Mouse (Mus musculus) liver, embryonic 12.5 days (tissue): ENCODE results near the gene Tbrg4. TPM values are rescaled to one million over a fixed set of nuclear protein-coding genes. Genes with fewer than 3 reads are reported as not detected.
A peak's percentile ranks its signal among the peaks of the same experiment; 100 is the strongest.

Source experiments
- ATAC-seq: fragments of 200-750 bp; cut with Nextera tagmentation; 2 replicates; pipeline ENCODE4 v1.8.0; 2017; ENCODE audit warnings: moderate number of reproducible peaks, mild to moderate bottlenecking, moderate library complexity
- H3K27ac ChIP-seq: fragments of 300-500 bp; sonication (generic); 2 replicates; pipeline ENCODE4 v1.5.1; 2016; ENCODE audit warnings: mild to moderate bottlenecking
- H3K27me3 ChIP-seq: fragments of 300-500 bp; sonication (generic); replicated peaks from 2 replicates; pipeline ENCODE4 v1.6.1; 2016; ENCODE audit warnings: mild to moderate bottlenecking, moderate library complexity
- H3K36me3 ChIP-seq: fragments of 300-500 bp; sonication (generic); 2 replicates; pipeline ENCODE4 v1.6.1; 2016; ENCODE audit warnings: mild to moderate bottlenecking, moderate library complexity
- H3K4me1 ChIP-seq: fragments of 300-500 bp; sonication (generic); 2 replicates; pipeline ENCODE4 v1.6.1; 2016
- H3K4me2 ChIP-seq: fragments of 300-500 bp; sonication (generic); 2 replicates; pipeline ENCODE4 v1.6.1; 2016; ENCODE audit warnings: mild to moderate bottlenecking, moderate library complexity
- H3K4me3 ChIP-seq: fragments of 300-500 bp; sonication (generic); 2 replicates; pipeline ENCODE4 v1.5.1; 2016; ENCODE audit warnings: mild to moderate bottlenecking, moderate library complexity
- H3K9ac ChIP-seq: fragments of 300-500 bp; sonication (generic); 2 replicates; pipeline ENCODE4 v1.6.1; 2016; ENCODE audit warnings: mild to moderate bottlenecking, moderate library complexity
- H3K9me3 ChIP-seq: fragments of 300-500 bp; sonication (generic); replicated peaks from 2 replicates; pipeline ENCODE4 v1.6.1; 2016; ENCODE audit warnings: mild to moderate bottlenecking, moderate library complexity
- WGBS: fragments of 180-500 bp; shearing (Covaris S2); methylation state at CpG from one replicate; pipeline ENCODE4 v1.1.7; 2016; ENCODE audit not compliant: insufficient replicate concordance; 5-methylcytosine and 5-hydroxymethylcytosine counted together
- polyA plus RNA-seq: library from polyadenylated mRNA; unstranded; fragments of >200 nt; fragmentation: Nextera tagmentation; extraction: Ambion mirVana; gene quantifications from 2 replicates; pipeline ENCODE4 v1.2.1, GENCODE M21; 2016

Tbrg4 gene
- polyA plus RNA-seq, 1 experiment from 2014 or later: 69.3 TPM

- no peak overlapping the region for H3K27ac ChIP-seq
- peak; percentile 13; the same call in 1 of the 2 replicates for ATAC-seq
- peaks cover 100% of the 10 kb centered on the region for H3K36me3 ChIP-seq
- H3K9ac ChIP-seq: no peak overlapping the region
- H3K4me2 ChIP-seq: no peak overlapping the region
- H3K9me3 ChIP-seq: no peaks in the 10 kb centered on the region
- H3K4me1 ChIP-seq: no peaks in the 10 kb centered on the region
- H3K4me3 ChIP-seq: no peak overlapping the region
- H3K27me3 ChIP-seq: no peaks in the 10 kb centered on the region
- 75% methylated on average over 12 of the region's 12 CpGs for WGBS
Observed at GRCm38 (mm10) chr11:6615250-6616205, 10.3 kb downstream of the Tbrg4 start.

GRCm38 (mm10) chr11:6605491-6606399 lies 20.1 kb downstream of the Tbrg4 start, which contains the start of gene Nacad:
Nacad (minus strand) TSS chr11:6606053.
- Histone ChIP-seq H3K9me3 (no peaks in the 10 kb centered on the region), H3K9ac (no peak within 1 kb of the TSS), H3K4me1 (peaks cover 32% of the 10 kb centered on the region), H3K4me3 (peak within 1 kb of the TSS; percentile 18), H3K36me3 (peaks cover 2% of the 10 kb centered on the region), H3K4me2 (peak within 1 kb of the TSS; percentile 58), H3K27me3 (peaks cover 58% of the 10 kb centered on the region), H3K27ac (no peak within 1 kb of the TSS)
- WGBS: 9% methylated on average over 35 of the region's 41 CpGs
- 0 out of 2 replicates have a peak, but pooled peaks have one; percentile 36 for ATAC-seq

GRCm38 (mm10) chr11:6605021-6605481 lies 20.8 kb downstream of the Tbrg4 start:
- Histone ChIP-seq H3K4me1 (peaks cover 39% of the 10 kb centered on the region), H3K9ac (no peak overlapping the region), H3K4me3 (peak overlapping the region; percentile 18; the same call in 1 of the 2 replicates), H3K4me2 (peak overlapping the region; percentile 58), H3K36me3 (no peaks in the 10 kb centered on the region), H3K9me3 (no peaks in the 10 kb centered on the region), H3K27ac (no peak overlapping the region), H3K27me3 (peaks cover 58% of the 10 kb centered on the region)
- 20% methylated on average over 13 of the region's 13 CpGs for WGBS
- no peak for ATAC-seq

GRCm38 (mm10) chr11:6604604-6604936 lies 21.3 kb downstream of the Tbrg4 start:
- no peak for ATAC-seq
- H3K36me3 ChIP-seq: no peaks in the 10 kb centered on the region
- peaks cover 43% of the 10 kb centered on the region for H3K4me1 ChIP-seq
- H3K4me2 ChIP-seq: no peak overlapping the region
- H3K9ac ChIP-seq: no peak overlapping the region
- no peak overlapping the region for H3K27ac ChIP-seq
- peaks cover 58% of the 10 kb centered on the region for H3K27me3 ChIP-seq
- no peaks in the 10 kb centered on the region for H3K9me3 ChIP-seq
- H3K4me3 ChIP-seq: no peak overlapping the region

GRCm38 (mm10) chr11:6603887-6604603 lies 21.8 kb downstream of the Tbrg4 start:
- Histone ChIP-seq H3K4me2 (no peak overlapping the region), H3K27ac (no peak overlapping the region), H3K4me3 (no peak overlapping the region), H3K9me3 (no peaks in the 10 kb centered on the region), H3K4me1 (peaks cover 49% of the 10 kb centered on the region), H3K36me3 (peaks cover under 1% of the 10 kb centered on the region; the same call in 1 of the 2 replicates), H3K9ac (no peak overlapping the region), H3K27me3 (peaks cover 58% of the 10 kb centered on the region)
- WGBS: 38% methylated on average over 12 of the region's 12 CpGs
- no peak for ATAC-seq

GRCm38 (mm10) chr11:6603224-6603623 lies 22.6 kb downstream of the Tbrg4 start:
- H3K4me1 ChIP-seq: peaks cover 57% of the 10 kb centered on the region
- no peak overlapping the region for H3K4me2 ChIP-seq
- no peak overlapping the region for H3K4me3 ChIP-seq
- H3K9ac ChIP-seq: no peak overlapping the region
- H3K27ac ChIP-seq: no peak overlapping the region
- no peaks in the 10 kb centered on the region for H3K9me3 ChIP-seq
- 70% methylated on average over 9 of the region's 9 CpGs for WGBS
- H3K27me3 ChIP-seq: peaks cover 58% of the 10 kb centered on the region
- ATAC-seq: no peak
- peaks cover 8% of the 10 kb centered on the region for H3K36me3 ChIP-seq

- 81% methylated on average over 9 of the region's 9 CpGs for WGBS
- peaks cover 63% of the 10 kb centered on the region for H3K4me1 ChIP-seq
- H3K27me3 ChIP-seq: peaks cover 58% of the 10 kb centered on the region
Observed at GRCm38 (mm10) chr11:6602662-6603061, 23.2 kb downstream of the Tbrg4 start.

GRCm38 (mm10) chr11:6601649-6602480 lies 24.0 kb downstream of the Tbrg4 start:
- H3K9ac ChIP-seq: no peak overlapping the region
- no peak for ATAC-seq
- no peaks in the 10 kb centered on the region for H3K9me3 ChIP-seq
- no peak overlapping the region for H3K27ac ChIP-seq
- no peak overlapping the region for H3K4me2 ChIP-seq
- 62% methylated on average over 20 of the region's 20 CpGs for WGBS
- peaks cover 51% of the 10 kb centered on the region for H3K27me3 ChIP-seq
- H3K36me3 ChIP-seq: peaks cover 22% of the 10 kb centered on the region
- no peak overlapping the region for H3K4me3 ChIP-seq
- peaks cover 71% of the 10 kb centered on the region for H3K4me1 ChIP-seq

More at GRCm38 (mm10) chr11:6602662-6603061, 23.2 kb downstream of the Tbrg4 start:
- ATAC-seq: no peak
- Histone ChIP-seq H3K4me2 (no peak overlapping the region), H3K4me3 (no peak overlapping the region), H3K27ac (no peak overlapping the region), H3K36me3 (peaks cover 14% of the 10 kb centered on the region), H3K9ac (no peak overlapping the region), H3K9me3 (no peaks in the 10 kb centered on the region)

- Histone ChIP-seq H3K4me3 (peak overlapping the region; percentile 38), H3K27me3 (peaks cover 37% of the 10 kb centered on the region), H3K36me3 (peaks cover 36% of the 10 kb centered on the region), H3K9me3 (no peaks in the 10 kb centered on the region), H3K27ac (peak overlapping the region; percentile 96), H3K9ac (peak overlapping the region; percentile 40), H3K4me1 (peaks cover 76% of the 10 kb centered on the region), H3K4me2 (peak overlapping the region; percentile 63)
- WGBS: 72% methylated on average over 8 of the region's 8 CpGs
- ATAC-seq: peak; percentile 43
Observed at GRCm38 (mm10) chr11:6600284-6600944, 25.5 kb downstream of the Tbrg4 start.

- peak overlapping the region; percentile 38 for H3K4me3 ChIP-seq
- H3K4me2 ChIP-seq: peak overlapping the region; percentile 63
- ATAC-seq: no peak
- peaks cover 76% of the 10 kb centered on the region for H3K4me1 ChIP-seq
- WGBS: 67% methylated on average over 6 of the region's 6 CpGs
- no peaks in the 10 kb centered on the region for H3K9me3 ChIP-seq
- H3K9ac ChIP-seq: peak overlapping the region; percentile 40
- H3K27me3 ChIP-seq: peaks cover 31% of the 10 kb centered on the region
- peak overlapping the region; percentile 96 for H3K27ac ChIP-seq
- peaks cover 42% of the 10 kb centered on the region for H3K36me3 ChIP-seq
Observed at GRCm38 (mm10) chr11:6599831-6600230, 26.0 kb downstream of the Tbrg4 start.
